Mouse (Mus musculus) T-helper 17 cell (primary cell): ENCODE results near the gene Msi2.

Experiments
- in situ Hi-C, 2 experiments: fragments of 300-600 bp; cut with MboI, MseI; formaldehyde crosslinking; loops; 1 replicate in 1 of 2; 2 replicates in 1 of 2; pipeline ENCODE4 v1.15.1; 2025; ENCODE audit warnings: high pct_unique_total_duplicates in 2 of 2

Msi2 gene

DNA sequence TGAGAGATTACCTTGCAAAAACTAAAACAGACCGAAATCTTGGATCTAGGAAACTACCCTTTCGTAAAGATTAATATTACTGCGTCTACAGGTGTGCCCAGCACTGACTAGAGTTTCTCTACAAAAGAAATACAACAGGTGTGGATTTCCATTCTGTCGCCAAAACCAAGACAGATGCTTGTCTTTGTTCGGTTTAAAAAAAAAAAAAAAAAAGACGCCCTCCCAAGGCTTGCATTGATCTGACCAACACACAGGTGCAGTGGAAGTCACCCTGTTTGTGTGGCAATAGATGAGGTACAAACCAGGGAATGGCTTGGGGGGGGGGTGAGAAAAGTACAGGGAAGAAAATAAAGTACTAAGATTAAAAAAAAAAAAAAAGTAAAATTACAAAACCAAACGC lies 4.2 kb downstream of the Msi2 start:
- in situ Hi-C loops: no loop called here

DNA sequence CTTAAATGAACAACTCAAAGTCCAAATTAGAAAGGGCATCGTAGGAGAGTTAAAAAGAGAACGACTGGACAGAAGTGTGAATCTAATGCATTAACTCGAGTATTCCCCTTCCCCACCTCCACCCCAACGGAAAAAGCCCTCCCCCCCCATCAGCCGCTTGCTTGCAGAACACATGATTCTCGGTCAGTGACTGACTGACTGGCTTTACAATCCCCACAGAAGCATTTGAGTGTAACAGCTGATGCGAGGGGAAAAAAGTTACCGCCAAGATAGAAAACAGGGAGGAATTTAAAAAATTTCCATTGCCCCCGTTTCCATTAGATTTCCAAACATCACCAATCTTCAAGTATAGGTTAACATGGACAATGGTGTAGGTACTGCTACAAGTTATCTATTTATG lies 4.8 kb downstream of the Msi2 start:
- in situ Hi-C loops: no loop called here

DNA sequence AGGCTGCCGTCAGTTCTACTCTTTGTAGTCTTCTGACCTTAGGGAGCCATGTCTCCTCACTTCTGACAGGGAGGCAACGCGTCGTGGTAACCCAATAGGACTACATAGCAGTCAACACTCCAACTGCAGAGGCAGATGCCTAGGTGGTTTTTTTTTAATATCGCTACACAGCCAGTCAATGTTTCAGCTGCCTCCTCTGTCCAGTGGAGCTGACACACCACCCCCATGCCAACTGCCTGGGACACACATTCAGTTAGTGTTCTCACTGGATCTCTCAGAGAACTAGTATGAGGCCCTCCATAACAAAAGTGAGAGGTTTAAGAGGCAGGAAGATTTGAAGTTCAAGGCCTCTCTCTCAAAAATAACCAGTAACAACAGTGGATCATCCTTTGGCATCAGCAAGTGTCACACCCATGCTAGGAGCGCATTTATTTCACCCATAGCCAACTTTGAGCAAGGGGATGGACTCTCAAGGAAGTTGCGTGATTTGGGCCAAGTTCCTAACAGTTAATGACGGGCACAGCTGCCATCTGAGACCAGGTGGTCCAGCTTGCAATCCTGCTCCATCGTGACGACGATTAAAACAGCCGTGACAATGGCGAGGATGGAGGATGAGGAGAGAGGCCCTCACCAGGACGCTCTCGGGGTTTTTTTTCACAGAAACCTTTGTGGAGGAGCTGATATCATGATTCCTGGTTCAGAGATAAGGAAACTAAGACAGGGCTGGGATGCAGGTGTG lies 8.3 kb downstream of the Msi2 start:
- in situ Hi-C loops: no loop called here

DNA sequence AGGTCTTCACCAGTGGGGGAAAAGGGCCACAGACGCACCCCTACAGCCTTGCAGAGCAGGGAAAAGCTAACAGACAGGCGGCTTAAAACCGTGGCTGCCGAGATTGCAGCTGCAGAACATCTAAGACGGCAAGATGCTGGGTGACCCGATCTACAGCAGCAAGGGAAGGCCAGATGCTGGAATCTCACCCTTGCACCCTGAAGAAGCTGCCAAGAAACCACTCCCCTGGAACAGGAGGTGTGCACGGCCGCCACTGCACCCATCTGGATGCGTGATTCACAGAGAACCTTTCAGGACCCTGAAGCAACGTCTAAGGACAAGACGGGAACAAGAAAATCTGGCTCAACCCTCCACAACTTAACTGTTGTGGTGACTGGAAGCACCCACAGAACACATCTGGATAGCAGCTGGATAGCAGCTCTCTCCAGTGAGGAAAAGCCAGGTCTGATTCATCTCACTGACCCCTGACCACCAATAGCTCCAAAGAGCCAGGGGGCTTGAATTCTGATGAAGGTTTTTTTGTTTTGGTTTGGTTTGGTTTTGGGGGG lies 11.0 kb downstream of the Msi2 start:
- in situ Hi-C loops: no loop called here

DNA sequence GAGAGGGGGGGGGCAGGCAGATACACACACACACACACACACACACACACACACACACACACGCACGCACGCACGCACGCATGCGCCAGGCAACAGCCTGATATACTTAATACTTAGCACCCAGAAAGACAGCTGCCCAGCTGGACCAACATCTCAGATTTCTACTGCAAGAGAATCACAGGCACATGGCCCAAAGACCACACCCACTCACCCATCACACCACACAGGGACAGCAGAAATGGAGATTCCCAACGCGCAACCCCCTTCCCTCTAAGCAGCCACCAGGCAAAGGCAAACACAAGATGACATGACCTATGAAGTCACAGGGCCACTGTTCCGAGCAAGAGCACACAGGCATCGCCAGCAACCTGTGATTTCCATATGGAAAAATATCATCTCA lies 13.6 kb downstream of the Msi2 start:
- in situ Hi-C loops: no loop called here

DNA sequence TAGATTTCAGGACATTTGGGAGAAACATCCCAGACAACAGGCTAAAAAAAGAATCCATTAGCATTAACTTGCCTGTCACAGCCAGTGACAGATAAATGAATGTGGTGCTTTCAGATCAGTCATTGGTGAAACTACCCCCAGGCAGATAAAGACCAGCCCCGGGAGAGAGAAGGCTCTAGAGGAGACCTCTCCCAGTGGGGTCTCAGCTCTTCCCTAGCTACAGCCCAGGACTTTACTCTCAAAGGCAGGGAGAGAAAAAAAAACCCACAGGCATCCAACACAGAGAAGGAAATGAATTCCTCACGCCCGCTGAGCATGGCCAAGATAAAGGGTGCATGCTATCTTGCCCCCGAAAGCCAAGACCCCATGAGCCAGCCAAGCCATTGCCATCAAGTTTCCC lies 15.1 kb downstream of the Msi2 start:
- in situ Hi-C loops: no loop called here

DNA sequence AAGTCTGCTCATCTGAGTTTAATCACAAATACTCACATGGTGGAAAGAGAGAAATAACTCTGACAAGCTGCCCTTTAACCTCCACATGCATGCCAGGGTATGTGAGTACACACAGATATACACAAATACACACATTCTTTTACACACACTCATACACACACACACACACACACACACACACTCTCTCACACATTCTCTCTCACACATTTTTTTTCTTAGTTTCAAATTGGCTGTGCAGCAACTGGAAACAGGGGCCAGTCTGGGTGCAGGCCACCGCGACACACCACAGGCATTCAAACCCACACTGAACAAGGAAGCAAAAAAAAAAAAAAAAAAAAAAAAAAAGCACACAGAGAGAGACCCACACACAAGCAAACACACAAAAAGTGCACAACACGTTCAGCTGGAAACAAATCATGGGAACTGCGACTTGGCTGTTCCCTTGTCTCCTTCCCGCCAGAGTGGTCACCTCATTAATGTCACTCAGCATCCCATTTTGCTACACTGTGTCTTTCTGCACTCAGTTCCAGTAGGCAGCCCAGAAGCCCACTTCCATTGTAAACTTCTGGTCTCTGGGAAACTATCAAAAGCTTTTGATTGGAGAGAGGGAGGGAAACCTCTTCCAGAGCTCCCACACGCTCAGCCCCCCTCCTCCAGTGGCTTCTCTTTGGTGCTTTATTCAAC lies 16.2 kb downstream of the Msi2 start:
- in situ Hi-C loops: no loop called here

DNA sequence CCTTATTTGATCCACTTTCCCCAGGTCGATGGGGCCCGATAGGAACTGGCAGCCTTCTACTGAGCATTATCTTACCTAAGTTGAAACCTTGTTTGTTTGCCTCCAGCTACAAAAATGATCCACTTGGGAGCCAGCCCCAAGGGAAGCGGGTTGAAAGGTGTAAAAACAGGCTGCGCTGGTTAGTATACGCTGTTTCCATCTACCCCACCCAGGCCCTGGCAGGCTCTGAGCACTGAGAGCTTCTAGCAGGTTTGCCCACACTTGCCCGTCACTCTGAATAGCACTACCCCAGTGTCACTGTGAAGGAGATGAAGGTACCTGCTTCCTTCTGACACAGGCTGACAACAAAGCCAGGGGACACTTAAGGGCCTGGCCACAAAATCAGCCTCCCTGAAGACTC lies 17.3 kb downstream of the Msi2 start:
- in situ Hi-C loops: no loop called here

DNA sequence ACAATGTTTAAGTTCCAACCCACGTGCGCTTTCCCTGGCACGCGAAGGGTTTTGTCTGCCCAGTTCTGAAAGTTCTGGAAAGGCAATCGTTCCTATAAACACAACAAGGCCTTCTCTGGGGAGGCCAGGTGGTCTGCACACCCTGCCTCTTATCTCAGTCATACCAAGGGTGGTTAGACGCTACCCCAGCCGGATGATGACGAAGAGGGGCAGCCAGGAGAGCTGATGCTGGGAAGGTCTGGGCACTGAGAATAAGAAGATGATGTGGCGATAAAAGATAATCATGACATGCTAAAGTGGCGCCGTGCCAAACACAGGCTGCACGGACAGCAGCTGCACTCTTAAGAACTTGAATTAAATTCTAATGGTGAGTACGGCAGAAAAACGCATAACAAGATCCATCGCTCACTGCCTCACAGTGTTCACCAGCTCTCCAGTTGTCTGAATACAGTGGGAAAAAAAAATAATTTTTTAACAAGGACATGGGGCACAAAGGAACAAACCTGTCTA lies 18.1 kb downstream of the Msi2 start:
- in situ Hi-C loops: no loop called here

DNA sequence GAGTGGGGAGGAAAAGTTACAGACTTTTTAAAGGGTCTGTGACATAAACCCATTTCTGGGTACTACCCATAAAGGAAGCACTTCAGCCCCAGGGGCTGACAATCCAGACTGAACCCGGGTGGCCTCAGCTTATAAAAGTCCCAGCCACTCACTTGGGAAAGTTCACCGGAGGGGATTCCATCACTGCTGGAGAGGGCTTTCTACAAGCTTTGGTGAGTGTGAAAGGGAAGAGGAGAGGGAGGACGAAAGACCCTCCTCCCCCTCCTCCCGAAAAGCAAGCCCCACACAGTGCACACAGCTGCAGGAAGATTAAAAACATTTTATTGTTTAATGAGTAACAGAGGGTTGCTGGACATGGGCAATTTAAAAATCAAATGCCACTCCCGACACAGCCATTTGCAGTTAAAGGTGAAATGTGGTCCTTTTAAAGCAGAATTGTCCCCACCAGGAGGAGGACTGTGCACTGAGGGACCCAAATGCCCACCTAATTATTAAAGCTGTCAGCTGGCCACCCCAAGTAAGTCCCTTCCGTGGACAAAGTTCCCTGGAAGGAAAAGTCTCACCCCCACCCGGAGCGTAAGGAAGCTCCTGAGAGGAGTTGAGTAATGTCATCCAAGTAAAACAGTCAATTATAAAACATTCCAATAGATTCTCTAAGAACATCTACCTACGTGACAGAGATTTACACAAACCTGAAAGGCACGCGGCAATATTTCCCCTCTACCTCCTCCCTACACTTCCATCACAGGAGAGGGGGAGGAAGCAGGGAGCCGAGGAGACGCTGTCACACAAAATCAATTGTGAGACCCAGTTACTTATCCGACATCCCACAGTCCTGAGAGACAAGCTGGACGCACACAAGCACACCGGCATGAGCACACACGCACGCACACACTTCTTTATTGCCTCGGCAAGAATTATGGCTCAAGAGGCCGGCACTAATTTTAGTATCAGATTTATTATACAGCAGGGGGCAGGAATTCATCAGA lies 24.1 kb downstream of the Msi2 start:
- in situ Hi-C loops: no loop called here

DNA sequence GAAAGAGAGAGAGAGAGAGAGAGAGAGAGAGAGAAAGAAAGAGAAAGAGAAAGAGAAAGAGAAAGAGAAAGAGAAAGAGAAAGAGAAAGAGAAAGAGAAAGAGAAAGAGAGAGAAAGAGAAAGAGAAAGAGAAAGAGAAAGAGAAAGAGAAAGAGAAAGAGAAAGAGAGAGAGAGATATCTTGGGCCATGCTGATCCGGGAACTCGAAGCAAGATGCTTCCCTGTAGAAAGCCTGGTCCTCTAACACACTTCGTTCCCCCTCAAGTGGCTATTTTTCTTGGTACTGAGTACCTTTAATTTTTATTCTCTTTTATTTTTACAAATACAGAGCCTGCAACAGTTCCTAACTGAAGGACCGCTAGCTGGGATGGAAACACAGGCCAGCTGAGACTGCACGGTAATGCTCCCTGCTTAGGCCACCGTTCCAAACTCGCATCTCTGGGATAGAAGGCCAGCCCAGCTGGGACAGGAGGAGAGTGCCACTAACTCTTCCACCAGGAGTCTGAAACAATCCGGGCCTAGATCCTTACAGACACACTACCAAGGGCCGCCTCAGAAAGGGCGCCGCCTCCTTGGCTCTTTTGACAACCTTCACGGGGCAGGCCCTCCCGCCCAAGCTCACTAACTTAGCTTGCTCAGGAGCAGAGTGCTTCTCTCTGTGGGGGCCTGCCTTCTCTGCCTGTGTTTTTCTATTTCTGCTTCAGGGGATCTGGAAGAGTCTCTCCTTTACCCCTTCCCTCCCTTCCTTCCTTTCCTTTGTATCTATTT lies 25.1 kb downstream of the Msi2 start:
- in situ Hi-C loops: no loop called here

DNA sequence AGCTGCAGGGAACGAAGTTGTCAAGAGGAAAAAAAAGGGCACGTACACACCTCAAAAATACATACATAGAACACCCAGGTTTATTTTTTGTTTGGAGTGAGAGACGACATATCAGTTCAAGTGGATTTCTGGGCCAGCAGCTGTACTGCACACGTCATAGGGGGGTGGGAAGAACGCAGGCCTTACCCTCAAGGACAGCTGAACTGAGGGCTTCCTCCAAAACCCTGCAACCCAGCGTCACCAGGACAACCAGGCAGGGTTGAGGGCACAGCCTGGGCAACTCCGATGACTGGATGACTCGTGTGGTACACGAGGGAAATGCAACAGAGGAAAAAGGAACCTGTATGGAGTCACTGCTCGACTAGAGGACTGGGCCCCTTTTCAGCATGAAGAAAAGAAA lies 25.9 kb downstream of the Msi2 start:
- in situ Hi-C loops: no loop called here

DNA sequence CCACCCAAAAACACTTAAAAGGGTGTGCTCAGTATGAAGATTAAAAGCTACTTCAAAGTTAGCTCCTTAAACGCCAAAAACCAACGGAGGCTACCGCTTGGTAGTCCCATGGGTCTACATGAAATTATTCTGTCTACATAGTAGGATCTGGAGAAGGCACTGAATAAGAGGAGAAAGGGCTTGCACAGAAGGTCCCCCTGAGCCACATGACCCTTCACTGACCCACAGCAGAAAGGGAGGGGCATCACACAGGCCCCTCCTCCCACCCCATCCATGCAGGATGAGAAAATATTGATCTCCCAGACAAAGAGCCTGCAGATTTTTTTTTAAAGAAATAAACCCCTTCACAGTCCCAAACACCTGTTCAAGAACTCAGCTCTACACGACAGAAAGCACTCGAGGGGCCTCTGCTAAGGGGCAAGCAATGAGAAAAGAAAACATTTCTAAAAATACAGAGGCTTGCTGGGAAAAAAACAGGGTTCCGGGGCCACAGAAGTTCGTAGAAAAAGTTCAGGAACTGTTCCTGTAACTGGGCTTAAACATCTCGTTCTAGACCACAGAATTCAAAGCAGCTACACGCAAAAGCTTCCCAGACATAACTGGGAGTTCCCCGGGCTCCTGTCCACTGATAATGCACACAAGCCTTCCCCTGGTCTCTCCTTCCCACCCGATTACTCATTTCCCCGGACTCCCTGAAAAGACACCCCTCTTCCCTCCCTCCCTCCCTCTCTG lies 27.6 kb downstream of the Msi2 start:
- in situ Hi-C loops: no loop called here

DNA sequence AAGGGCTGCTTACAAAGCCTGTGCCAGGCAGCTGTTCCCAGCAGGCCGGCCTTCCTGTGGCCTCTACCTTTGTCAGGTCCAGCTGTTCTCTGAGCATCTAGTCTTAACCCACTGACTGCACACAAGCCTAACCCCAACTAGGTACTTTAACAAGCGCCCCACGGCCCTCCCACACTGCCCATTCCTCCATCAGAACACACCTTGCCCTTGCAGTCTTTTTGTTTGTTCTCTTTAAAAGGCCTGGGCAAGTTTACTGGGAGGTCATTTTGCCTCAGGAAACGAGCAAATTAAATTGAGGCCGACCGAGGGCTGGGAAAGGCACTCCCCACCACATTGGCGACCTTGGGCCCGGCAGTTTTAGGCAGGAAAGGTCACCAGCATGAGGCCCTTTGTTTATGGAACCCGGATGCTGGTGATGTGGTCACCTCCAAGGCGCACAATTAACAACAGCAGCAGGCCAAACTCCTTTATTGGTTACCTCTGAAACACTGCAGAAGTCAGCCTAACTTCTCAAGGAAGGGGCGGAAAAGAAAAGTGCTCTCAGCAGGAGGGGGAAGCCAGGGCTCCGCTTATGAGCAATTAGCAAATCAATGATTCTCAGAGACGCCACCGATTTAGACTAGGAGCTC lies 28.4 kb downstream of the Msi2 start:
- in situ Hi-C loops: no loop called here

DNA sequence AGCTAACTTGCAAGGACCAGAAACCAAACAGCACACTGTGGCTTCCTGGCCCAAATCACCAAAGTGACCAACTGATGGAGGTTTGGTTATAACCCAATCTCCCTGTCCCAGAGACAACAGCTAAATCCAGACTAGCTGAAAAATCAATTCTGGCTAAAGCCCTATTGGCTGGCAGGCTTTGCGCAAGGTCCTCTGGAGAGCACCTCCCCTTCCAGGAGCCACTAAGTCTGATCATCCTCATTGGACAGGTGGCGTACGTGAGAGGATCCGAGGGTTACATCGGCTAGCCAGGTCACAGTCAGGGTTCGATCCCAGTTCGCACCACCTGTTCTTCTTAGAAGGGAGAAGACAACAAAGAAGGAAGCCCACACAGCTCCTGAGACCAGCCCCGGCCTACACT lies 29.7 kb downstream of the Msi2 start:
- in situ Hi-C loops: no loop called here

DNA sequence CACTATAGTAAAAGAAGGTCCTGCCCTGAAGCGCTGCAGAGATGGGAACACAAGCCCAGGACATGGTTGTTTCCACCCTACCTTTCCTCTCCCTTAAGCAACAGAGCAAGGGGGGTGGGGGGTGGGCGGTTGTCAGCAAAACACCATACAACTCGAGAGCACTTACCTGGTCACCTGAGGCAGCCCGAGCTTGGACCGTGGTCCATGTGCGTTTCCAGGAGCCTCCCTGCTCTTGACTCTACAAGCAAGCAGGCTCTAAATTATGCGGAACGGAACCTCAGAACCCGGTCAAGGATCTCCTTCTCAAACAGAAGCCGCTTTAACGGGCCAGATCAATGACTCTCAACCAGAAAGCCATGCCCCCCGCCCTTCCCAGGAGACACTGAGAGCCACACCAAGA lies 30.6 kb downstream of the Msi2 start:
- in situ Hi-C loops: no loop called here

DNA sequence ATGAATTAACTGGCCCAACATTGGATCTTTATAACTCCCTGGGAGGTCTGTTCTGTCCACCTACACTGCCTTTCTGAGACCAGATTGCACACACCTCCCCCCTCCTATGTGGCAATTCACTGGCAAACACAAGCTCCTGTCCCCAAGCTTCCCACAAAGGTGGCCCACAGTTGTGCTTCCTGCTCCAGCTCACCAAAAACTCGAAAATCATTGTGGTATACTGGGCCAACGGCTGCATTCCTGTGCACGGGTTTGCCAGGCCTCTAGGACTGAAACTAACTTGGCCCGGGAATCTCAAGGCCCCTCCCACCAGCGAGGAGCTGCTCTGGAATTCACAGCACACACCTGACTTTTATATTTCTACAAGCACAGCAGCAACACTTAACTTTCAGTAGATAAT lies 31.3 kb downstream of the Msi2 start:
- in situ Hi-C loops: no loop called here

DNA sequence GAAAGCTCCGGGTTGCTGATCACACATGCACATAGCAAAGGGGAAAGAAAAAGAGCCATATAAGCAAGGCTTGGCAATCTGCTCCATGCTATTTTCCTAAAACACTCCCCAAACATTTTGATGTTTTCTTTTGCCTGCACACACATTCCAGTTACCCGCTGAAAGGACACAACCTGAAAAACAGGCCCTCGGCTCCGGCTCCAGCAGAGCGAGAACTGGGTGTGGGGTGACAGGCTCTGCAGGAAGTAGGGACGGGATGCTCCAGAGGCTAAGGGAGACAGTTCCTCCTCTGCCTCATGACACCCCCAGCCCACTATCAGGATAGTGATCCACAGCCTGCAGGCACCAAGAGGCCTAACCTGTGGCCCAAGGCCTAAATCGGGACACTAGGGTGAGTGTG lies 32.3 kb downstream of the Msi2 start:
- in situ Hi-C loops: no loop called here

DNA sequence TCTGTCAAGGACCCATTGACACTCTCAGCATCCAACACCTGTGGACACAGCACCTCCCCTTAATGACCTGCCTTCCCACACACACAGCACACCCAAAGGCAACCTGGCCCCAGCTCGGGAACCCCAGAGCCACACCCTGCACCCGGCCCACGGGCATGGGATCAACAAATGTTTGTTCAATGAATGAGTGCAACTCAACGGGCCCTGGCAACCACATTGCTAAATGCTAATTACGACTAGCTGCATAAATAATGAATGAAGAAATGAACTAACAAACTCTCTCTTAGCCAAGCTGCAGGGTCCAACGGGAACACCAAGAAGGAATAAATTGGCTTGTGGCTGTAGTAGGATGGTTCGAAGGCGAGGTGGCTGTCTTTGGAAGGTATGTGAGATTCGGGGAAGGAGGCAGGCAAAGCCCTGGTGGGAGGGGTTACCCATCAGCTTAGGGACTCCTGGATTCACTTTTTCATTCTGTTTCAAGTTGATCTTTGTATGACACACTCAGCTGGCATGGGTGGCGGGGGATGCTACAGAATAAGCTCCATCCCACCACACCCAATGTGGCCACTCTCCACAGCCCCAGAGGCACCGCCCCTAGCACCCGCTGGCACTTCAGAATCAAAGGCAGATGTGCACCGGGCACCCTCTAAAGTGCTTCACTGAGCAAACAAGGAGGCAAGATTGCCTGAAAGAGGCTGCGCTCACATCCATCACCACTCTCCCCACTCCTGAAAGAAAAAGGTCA lies 35.1 kb downstream of the Msi2 start:
- in situ Hi-C loops: no loop called here
